ENCODE assay signal across 9 mouse cellular contexts in genomic region chr11:23565761-23566160, GRCm38 (mm10). TPM values are rescaled to one million over a fixed set of nuclear protein-coding genes. Genes with fewer than 3 reads are reported as not detected.
A peak's percentile ranks its signal among the peaks of the same experiment; 100 is the strongest.
DNase-seq lines count a peak whose midpoint lies in the region; ATAC-seq and TF ChIP-seq lines count a peak whose summit lies in the region.
"Had no signal": no experiment of that assay in that cellular context is flagged by ENCODE, and none has a peak within 500 bp of the region (broad histone marks: within the 10 kb centered on the region; RNA-seq: fewer than 3 reads in every experiment).

No protein-coding gene starts in this region.

- H3K9ac ChIP-seq in heart, embryonic 16.5 days (ENCODE audit: low read length) = no peak overlapping the region
- no peak overlapping the region for H3K9ac ChIP-seq in liver, embryonic 14.5 days (replicated peaks)
- no peak overlapping the region for H3K9ac ChIP-seq in neural tube, embryonic 14.5 days (replicated peaks; ENCODE audit: low read depth, low read length)
- H3K9ac ChIP-seq: embryonic facial prominence, embryonic 12.5 days had no signal

- H3K27ac ChIP-seq in embryonic fibroblast, embryonic 13.5 days (ENCODE audit: insufficient read depth, low read length) = no peak overlapping the region
- H3K27ac ChIP-seq in heart, embryonic 16.5 days (ENCODE audit: low read length) = no peak overlapping the region
- no peak overlapping the region for H3K27ac ChIP-seq in liver, embryonic 14.5 days
- no peak overlapping the region for H3K27ac ChIP-seq in neural tube, embryonic 14.5 days (ENCODE audit: low read depth, low read length)
- H3K27ac ChIP-seq: embryonic facial prominence, embryonic 12.5 days had no signal

- H3K4me1 ChIP-seq in embryonic fibroblast, embryonic 13.5 days (ENCODE audit: control insufficient read depth, insufficient read depth, low read length) = no peaks in the 10 kb centered on the region
- H3K4me1 ChIP-seq in heart, embryonic 16.5 days (ENCODE audit: control insufficient read depth, insufficient read depth, low read length) = no peaks in the 10 kb centered on the region
- no peaks in the 10 kb centered on the region; a peak in 1 of 4 replicates for H3K4me1 ChIP-seq in liver, embryonic 14.5 days (replicated peaks; ENCODE audit: control insufficient read depth in 2 of 2, insufficient read depth in 2 of 2, low read length in 1 of 2)
- no peaks in the 10 kb centered on the region for H3K4me1 ChIP-seq in neural tube, embryonic 14.5 days (ENCODE audit: control insufficient read depth, insufficient read depth, low read length)
- H3K4me1 ChIP-seq: embryonic facial prominence, embryonic 12.5 days had no signal

- no peak for TF ChIP-seq EP300 in liver, embryonic 14.5 days (IDR thresholded peaks at IDR 0.05; ENCODE audit: low read depth)

- H3K36me3 ChIP-seq in heart, embryonic 16.5 days (ENCODE audit: control insufficient read depth, insufficient read depth) = peaks cover 2% of the 10 kb centered on the region; the same call in 1 of the 2 replicates
- no peaks in the 10 kb centered on the region for H3K36me3 ChIP-seq in liver, embryonic 14.5 days (replicated peaks; ENCODE audit: control insufficient read depth, insufficient read depth, low read depth)
- H3K36me3 ChIP-seq in neural tube, embryonic 14.5 days (ENCODE audit: control insufficient read depth, insufficient read depth, low read length) = peaks cover 17% of the 10 kb centered on the region

- H3K4me2 ChIP-seq in heart, embryonic 16.5 days (ENCODE audit: low read depth, low read length) = no peak overlapping the region
- H3K4me2 ChIP-seq in liver, embryonic 14.5 days (ENCODE audit: low read depth) = no peak overlapping the region
- H3K4me2 ChIP-seq in neural tube, embryonic 14.5 days (ENCODE audit: low read depth, low read length) = no peak overlapping the region
- H3K4me2 ChIP-seq: embryonic facial prominence, embryonic 12.5 days had no signal

- no peak for TF ChIP-seq POLR2A in embryonic fibroblast, embryonic 13.5 days (IDR thresholded peaks at IDR 0.05; ENCODE audit: low read depth, low read length)

- no peaks in the 10 kb centered on the region for H3K27me3 ChIP-seq in heart, embryonic 16.5 days (ENCODE audit: control insufficient read depth, insufficient read depth, low read length)
- no peaks in the 10 kb centered on the region for H3K27me3 ChIP-seq in liver, embryonic 14.5 days (ENCODE audit: control insufficient read depth, insufficient read depth, low read length)
- no peaks in the 10 kb centered on the region for H3K27me3 ChIP-seq in neural tube, embryonic 14.5 days (ENCODE audit: control insufficient read depth, insufficient read depth, low read length)
- H3K27me3 ChIP-seq: embryonic facial prominence, embryonic 12.5 days had no signal

- no peak overlapping the region for H3K4me3 ChIP-seq in embryonic fibroblast, embryonic 13.5 days (ENCODE audit: insufficient read depth, low read length)
- no peak overlapping the region for H3K4me3 ChIP-seq in heart, embryonic 16.5 days (ENCODE audit: low read length)
- no peak overlapping the region for H3K4me3 ChIP-seq in liver, embryonic 14.5 days (ENCODE audit: insufficient read depth in 1 of 2, low read depth in 2 of 2, low read length in 2 of 2)
- no peak overlapping the region for H3K4me3 ChIP-seq in neural tube, embryonic 14.5 days (ENCODE audit: low read depth, low read length)
- H3K4me3 ChIP-seq: embryonic facial prominence, embryonic 12.5 days had no signal

- peak; percentile 83; the same call in 1 of the 2 replicates for TF ChIP-seq CTCF in embryonic fibroblast, embryonic 13.5 days (IDR thresholded peaks at IDR 0.05; ENCODE audit: borderline replicate concordance, insufficient read depth, low read length)
- peak; percentile 91 for TF ChIP-seq CTCF in liver, embryonic 14.5 days (IDR thresholded peaks at IDR 0.05; ENCODE audit: low read depth)

- 0 out of 2 replicates have a peak, but pooled peaks have one; percentile 28 for ATAC-seq in heart, embryonic 16.5 days (replicated peaks; ENCODE audit: extremely low read depth, insufficient read depth, low FRiP score)
- peak; percentile 52; the same call in 1 of the 2 replicates for ATAC-seq in liver, embryonic 14.5 days (ENCODE audit: insufficient read depth)
- peak; percentile 79; the same call in 1 of the 2 replicates for ATAC-seq in neural tube, embryonic 14.5 days (ENCODE audit: low read depth)

- H3K9me3 ChIP-seq in heart, embryonic 16.5 days (replicated peaks; ENCODE audit: control insufficient read depth, low read length) = no peaks in the 10 kb centered on the region
- H3K9me3 ChIP-seq in liver, embryonic 14.5 days (ENCODE audit: control insufficient read depth, low read length) = no peaks in the 10 kb centered on the region
- H3K9me3 ChIP-seq in neural tube, embryonic 14.5 days (ENCODE audit: control insufficient read depth, low read length) = no peaks in the 10 kb centered on the region
- H3K9me3 ChIP-seq: embryonic facial prominence, embryonic 12.5 days had no signal

- peak; percentile 83 for DNase-seq in 416B (ENCODE audit: low read depth)
- DNase-seq in adrenal gland, postnatal 25 days = peak; percentile 70
- DNase-seq in kidney, postnatal 25 days = peak; percentile 61 to 89
- peak; percentile 42 to 43 (median 43) for DNase-seq in liver, embryonic 14.5 days (ENCODE audit: low read depth in 3 of 3, low spot score in 3 of 3)
- DNase-seq in testis, postnatal 10 days (ENCODE audit: low spot score) = peak; percentile 85

- WGBS in heart, embryonic 16.5 days = 53% methylated on average over 6 of the region's 6 CpGs
- 42% methylated on average over 6 of the region's 6 CpGs for WGBS in liver, embryonic 14.5 days (ENCODE audit: insufficient replicate concordance)
- WGBS in neural tube, embryonic 14.5 days = 53% methylated on average over 6 of the region's 6 CpGs

RNA-seq across cellular contexts. Expression of gene 1700093K21Rik, which starts 44.8 kb away (rescaled TPM):
- not detected in 2 replicates for total RNA-seq in adrenal gland, postnatal 25 days (2021)
- polyA plus RNA-seq in embryonic fibroblast, embryonic 13.5 days (2011; ENCODE audit: insufficient read length, low read depth, missing spikeins) = not detected in 2 replicates
- polyA plus RNA-seq in heart, embryonic 16.5 days (2015; fragmentation: Nextera tagmentation; extraction: Ambion mirVana) = not detected in 2 replicates
- polyA plus RNA-seq in liver, embryonic 14.5 days (2012; rRNA removed) = 0.04 and 0.05 TPM in 2 replicates
- polyA plus RNA-seq in liver, embryonic 14.5 days (2014; fragmentation: Nextera tagmentation; extraction: Ambion mirVana) = not detected in 2 replicates
- 0.46 TPM in 1 of 2 replicates, not detected in the other for polyA plus RNA-seq in neural tube, embryonic 14.5 days (2014; fragmentation: Nextera tagmentation; extraction: Ambion mirVana)

Comparison
In these comparisons a context has a peak if more than half of its experiments do, and no peak if none do; other contexts are left out.
1. ATAC-seq: peak in every context shown above with its lines; median percentile 79 in neural tube, embryonic 14.5 days; 52 in liver, embryonic 14.5 days; 28 in heart, embryonic 16.5 days.